Mouse (Mus musculus) myocyte (in vitro differentiated cells): Measurements from ENCODE around the gene Gpr183.

Source experiments
- E2F4 ChIP-seq: IDR thresholded peaks from one replicate; pipeline ENCODE4 v1.6.1; 2011; ENCODE audit warnings: mild to moderate bottlenecking, control low read depth, moderate library complexity; ENCODE audit not compliant: insufficient read depth
- MAX ChIP-seq: IDR thresholded peaks from one replicate; pipeline ENCODE4 v1.6.1; 2011; ENCODE audit warnings: low read depth, mild to moderate bottlenecking, control low read depth
- MYOD1 ChIP-seq, 3 experiments: IDR thresholded peaks; one replicate each; pipeline ENCODE4 v1.6.1; 2011; ENCODE audit warnings: control low read depth in 2 of 3, low read depth in 2 of 3, mild to moderate bottlenecking in 2 of 3, moderate library complexity in 1 of 3; ENCODE audit not compliant: insufficient read length in 2 of 3, control insufficient read depth in 1 of 3
- POLR2A ChIP-seq: IDR thresholded peaks from one replicate; pipeline ENCODE4 v1.6.1; 2011; ENCODE audit warnings: low read depth, mild to moderate bottlenecking, control low read depth, moderate library complexity; ENCODE audit not compliant: insufficient read length
- REST ChIP-seq: IDR thresholded peaks from one replicate; pipeline ENCODE4 v1.6.1; 2011; ENCODE audit warnings: mild to moderate bottlenecking, control low read depth, moderate library complexity; ENCODE audit not compliant: insufficient read depth, insufficient read length
- TCF12 ChIP-seq: IDR thresholded peaks from one replicate; pipeline ENCODE4 v1.6.1; 2011; ENCODE audit warnings: mild to moderate bottlenecking, control low read depth; ENCODE audit not compliant: poor library complexity, insufficient read depth, severe bottlenecking
- TCF3 ChIP-seq: IDR thresholded peaks from one replicate; pipeline ENCODE4 v1.6.1; 2011; ENCODE audit warnings: low read depth, control low read depth; ENCODE audit not compliant: insufficient read length

- TF ChIP-seq POLR2A: no peak
- TF ChIP-seq MYOD1 (IDR thresholded peaks at IDR 0.05; ENCODE audit: control insufficient read depth in 1 of 3, insufficient read length in 2 of 3, low read depth in 2 of 3): no peak
- no peak for TF ChIP-seq E2F4
- TF ChIP-seq REST: no peak
- no peak for TF ChIP-seq MAX
- TF ChIP-seq TCF3: no peak
- TF ChIP-seq TCF12: no peak
These were observed 2.7 kb downstream of the Gpr183 start for GRCm38 (mm10) chr14:121962128-121962890.
